Mouse (Mus musculus): ENCODE data around the gene Slc12a6.
"Not testable (repeated sequence)": the region's sequence is repeated elsewhere in the genome, so short reads cannot be mapped to it uniquely, and the experiment has no call there.

The Slc12a6 gene

GRCm38 (mm10) chr2:112262779-112263295 is 2.8 kb upstream of the Slc12a6 start:
- no peak for DNase-seq (ENCODE audit: low spot score)

- no peak for DNase-seq (ENCODE audit: low spot score)
Observed at GRCm38 (mm10) chr2:112264364-112264763, 1.3 kb upstream of the Slc12a6 start.

GRCm38 (mm10) chr2:112266242-112266592 is 592 bp downstream of the Slc12a6 start, which contains the start of gene Gm21985:
Gene Gm21985 (plus strand): TSS chr2:112266314.
- peak; percentile 72 for DNase-seq (ENCODE audit: low spot score)

- DNase-seq (ENCODE audit: low spot score), result peak; percentile 22
Observed at GRCm38 (mm10) chr2:112266780-112267179, 1.2 kb downstream of the Slc12a6 start.

GRCm38 (mm10) chr2:112267547-112268269 is 2.1 kb downstream of the Slc12a6 start:
- no peak for DNase-seq (ENCODE audit: low spot score)

- DNase-seq (ENCODE audit: low spot score), result no peak
Observed at GRCm38 (mm10) chr2:112270011-112270410, 4.4 kb downstream of the Slc12a6 start.

GRCm38 (mm10) chr2:112272909-112273308 is 7.3 kb downstream of the Slc12a6 start:
- DNase-seq (ENCODE audit: low spot score), result no peak

- no peak for DNase-seq (ENCODE audit: low spot score)
Observed at GRCm38 (mm10) chr2:112273474-112273873, 7.8 kb downstream of the Slc12a6 start.

GRCm38 (mm10) chr2:112276870-112277269 is 11.2 kb downstream of the Slc12a6 start:
- DNase-seq (ENCODE audit: low spot score), result no peak

GRCm38 (mm10) chr2:112282846-112283245 is 17.2 kb downstream of the Slc12a6 start:
- DNase-seq (ENCODE audit: low spot score), result no peak

GRCm38 (mm10) chr2:112284363-112285030 is 18.9 kb downstream of the Slc12a6 start:
- DNase-seq (ENCODE audit: low spot score), result no peak

GRCm38 (mm10) chr2:112285031-112285390 is 19.4 kb downstream of the Slc12a6 start:
- DNase-seq (ENCODE audit: low spot score), result no peak

GRCm38 (mm10) chr2:112286062-112286461 is 20.4 kb downstream of the Slc12a6 start:
- DNase-seq (ENCODE audit: low spot score), result not testable (repeated sequence)

GRCm38 (mm10) chr2:112287059-112287458 is 21.4 kb downstream of the Slc12a6 start:
- no peak for DNase-seq (ENCODE audit: low spot score)

- DNase-seq (ENCODE audit: low spot score), result no peak
Observed at GRCm38 (mm10) chr2:112289507-112289906, 23.9 kb downstream of the Slc12a6 start.

- no peak for DNase-seq (ENCODE audit: low spot score)
Observed at GRCm38 (mm10) chr2:112292823-112293222, 27.2 kb downstream of the Slc12a6 start.

GRCm38 (mm10) chr2:112296211-112296610 is 30.6 kb downstream of the Slc12a6 start:
- DNase-seq (ENCODE audit: low spot score), result no peak

- no peak for DNase-seq (ENCODE audit: low spot score)
Observed at GRCm38 (mm10) chr2:112298221-112298620, 32.6 kb downstream of the Slc12a6 start.

GRCm38 (mm10) chr2:112308671-112309070 is 43.0 kb downstream of the Slc12a6 start:
- DNase-seq (ENCODE audit: low spot score), result no peak

- no peak for DNase-seq (ENCODE audit: low spot score)
Observed at GRCm38 (mm10) chr2:112309161-112309600, 43.6 kb downstream of the Slc12a6 start.

GRCm38 (mm10) chr2:112315638-112316037 is 50.0 kb downstream of the Slc12a6 start:
- DNase-seq (ENCODE audit: low spot score), result no peak

- DNase-seq (ENCODE audit: low spot score), result no peak
Observed at GRCm38 (mm10) chr2:112318227-112318626, 52.6 kb downstream of the Slc12a6 start.

GRCm38 (mm10) chr2:112318905-112319304 is 53.3 kb downstream of the Slc12a6 start:
- no peak for DNase-seq (ENCODE audit: low spot score)
